Mouse (Mus musculus) midbrain, embryonic 10.5 days (tissue): ENCODE measurements around the gene Tymp. TPM values are rescaled to one million over a fixed set of nuclear protein-coding genes. Genes with fewer than 3 reads are reported as not detected.

Experiments used
- polyA plus RNA-seq: library from polyadenylated mRNA; unstranded; fragments of >200 nt; fragmentation: Nextera tagmentation; extraction: Ambion mirVana; gene quantifications from 2 replicates; pipeline ENCODE4 v1.2.1, GENCODE M21; 2016

The Tymp gene
- polyA plus RNA-seq, 1 experiment from 2014 or later = 1.6 TPM

Other genes with a start within 250 kb of the Tymp start
- gene Hdac10, start 248.3 kb downstream of the Tymp start, polyA plus RNA-seq = 18.7 and 20.3 TPM in 2 replicates
- 31.8 and 36.7 TPM in 2 replicates for gene Mapk12, start 236.3 kb downstream of the Tymp start, polyA plus RNA-seq
- gene Mapk11, start 227.4 kb downstream of the Tymp start, polyA plus RNA-seq = 38.8 and 47.4 TPM in 2 replicates
- gene Plxnb2, start 196.3 kb downstream of the Tymp start, polyA plus RNA-seq = 130 and 144 TPM in 2 replicates
- 27.7 and 37.3 TPM in 2 replicates for gene Dennd6b, start 180.5 kb downstream of the Tymp start, polyA plus RNA-seq
- 25.4 and 41.8 TPM in 2 replicates for gene Ppp6r2, start 165.5 kb downstream of the Tymp start, polyA plus RNA-seq
- 78.3 and 93.5 TPM in 2 replicates for gene Sbf1, start 61.7 kb downstream of the Tymp start, polyA plus RNA-seq
- gene Adm2, start 54.3 kb downstream of the Tymp start, polyA plus RNA-seq = 0.20 and 0.21 TPM in 2 replicates
- gene Miox, start 42.6 kb downstream of the Tymp start, polyA plus RNA-seq = not detected in 2 replicates
- gene Lmf2, start 21.4 kb downstream of the Tymp start, polyA plus RNA-seq = 53.7 and 56.2 TPM in 2 replicates
- gene Ncaph2, start 21.3 kb downstream of the Tymp start, polyA plus RNA-seq = 191 and 197 TPM in 2 replicates
- gene Sco2, start 3.2 kb downstream of the Tymp start, polyA plus RNA-seq = 6.4 and 7.1 TPM in 2 replicates
- gene Odf3b, start 2.2 kb upstream of the Tymp start, polyA plus RNA-seq = 0.11 and 0.99 TPM in 2 replicates
- not detected in 2 replicates for gene Klhdc7b, start 7.9 kb upstream of the Tymp start, polyA plus RNA-seq
- not detected in 2 replicates for gene Syce3, start 33.5 kb upstream of the Tymp start, polyA plus RNA-seq
- 0.83 and 0.97 TPM in 2 replicates for gene Cpt1b, start 48.8 kb upstream of the Tymp start, polyA plus RNA-seq
- gene C730034F03Rik, start 52.5 kb upstream of the Tymp start, polyA plus RNA-seq = 4.7 and 5.4 TPM in 2 replicates
- gene Gm44502, start 52.7 kb upstream of the Tymp start, polyA plus RNA-seq = 0.20 TPM in 1 of 2 replicates, not detected in the other
- 44.1 and 53.4 TPM in 2 replicates for gene Chkb, start 52.9 kb upstream of the Tymp start, polyA plus RNA-seq
- 26.4 and 38.3 TPM in 2 replicates for gene Mapk8ip2, start 76.9 kb upstream of the Tymp start, polyA plus RNA-seq
- gene Arsa, start 100.4 kb upstream of the Tymp start, polyA plus RNA-seq = 13.5 and 14.0 TPM in 2 replicates
- 2.1 and 2.6 TPM in 2 replicates for gene Shank3, start 122.6 kb upstream of the Tymp start, polyA plus RNA-seq
- 0.10 and 0.47 TPM in 2 replicates for gene Acr, start 191.3 kb upstream of the Tymp start, polyA plus RNA-seq
- 80.1 and 80.7 TPM in 2 replicates for gene Rabl2, start 214.9 kb upstream of the Tymp start, polyA plus RNA-seq